Mouse (Mus musculus) T-helper 2 cell (primary cell): ENCODE measurements around the gene Ttc6.

Source experiments
- in situ Hi-C: fragments of 300-600 bp; cut with MboI, MseI; formaldehyde crosslinking; loops from one replicate; pipeline ENCODE4 v1.15.1; 2025; ENCODE audit warnings: high pct_unique_total_duplicates

The Ttc6 gene

DNA sequence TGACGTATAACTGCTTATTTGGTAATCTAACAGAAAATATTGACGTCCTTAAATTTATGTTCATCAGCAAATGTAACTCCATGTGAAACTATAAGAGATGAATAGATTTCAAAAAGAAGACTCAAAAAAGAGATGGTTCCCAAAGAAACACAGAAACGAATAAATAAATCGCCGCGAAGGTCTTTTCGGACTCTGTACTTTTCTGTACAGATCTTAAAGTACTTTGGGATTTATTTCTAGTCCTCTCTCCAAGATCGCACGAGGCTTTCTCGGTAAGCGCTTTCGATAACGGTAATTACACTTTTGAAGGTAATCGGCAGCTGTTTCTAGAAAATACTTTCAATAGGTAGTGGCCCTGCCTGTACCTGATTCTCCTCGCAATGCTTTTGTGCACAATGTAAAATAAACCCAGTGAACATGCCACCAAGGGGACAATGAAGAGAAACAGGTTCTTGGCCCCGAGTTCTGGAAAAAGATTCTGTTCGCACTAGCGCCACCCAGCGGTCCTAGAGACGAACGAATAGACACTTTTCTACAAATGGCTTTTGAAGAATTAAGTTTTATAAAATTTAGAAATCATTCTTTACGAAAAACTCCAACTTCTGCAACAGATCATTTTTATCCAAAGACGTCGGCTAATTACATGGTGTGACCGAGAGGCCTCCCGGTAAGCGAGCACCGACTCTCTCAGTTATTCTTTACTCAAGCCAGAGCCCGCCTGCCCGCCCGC, 19.1 kb upstream of the Ttc6 start:
- in situ Hi-C loops: loop anchor here (10.0 to 25.0 kb wide), 2 partner anchors 283 to 850 kb away; partner anchors contain the start of gene Pax9

DNA sequence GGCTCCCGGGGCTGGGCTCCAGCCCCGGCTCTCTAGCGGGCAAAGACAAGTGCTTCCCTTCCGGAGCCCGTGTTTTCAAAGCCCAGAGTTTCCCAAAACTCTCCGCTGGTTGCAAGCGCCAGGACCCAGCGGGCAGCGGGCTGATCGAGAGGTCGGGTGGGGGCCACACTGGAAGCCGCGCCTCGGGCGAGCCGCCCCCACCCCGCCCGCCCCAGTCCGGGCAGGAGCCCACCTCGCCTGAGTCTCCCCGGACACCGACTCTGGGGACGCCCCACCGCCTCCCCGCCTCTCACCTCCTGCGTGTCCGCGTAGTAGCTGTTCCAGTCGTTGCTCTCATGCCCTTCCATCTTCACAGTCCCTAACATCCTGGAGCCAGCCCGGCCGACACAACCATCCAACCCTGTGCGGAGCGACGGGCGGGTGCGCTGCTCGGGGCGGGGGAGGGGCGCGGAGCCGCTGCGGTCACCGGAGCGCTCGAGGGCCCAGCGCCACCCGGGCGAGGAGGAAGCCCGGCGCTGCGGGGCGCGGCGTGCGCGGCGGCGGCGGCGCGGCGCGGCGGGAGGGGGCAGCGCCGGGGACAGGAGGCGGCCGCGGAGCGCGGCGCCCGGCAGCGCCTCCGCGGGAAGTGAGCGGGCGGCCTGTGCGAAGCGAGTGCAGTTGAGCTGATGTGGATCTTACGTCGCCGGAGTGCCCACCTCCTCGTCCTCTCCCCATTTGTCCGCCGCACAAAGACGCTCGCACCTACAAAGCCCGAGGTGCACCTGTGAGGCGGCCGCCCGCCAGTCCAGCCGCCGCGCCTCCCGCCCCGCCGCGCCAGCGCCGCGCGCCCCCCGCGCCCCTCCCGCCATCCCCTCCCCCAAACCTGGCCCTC, 18.3 kb upstream of the Ttc6 start:
- in situ Hi-C loops: loop anchor here (10.0 to 25.0 kb wide), 2 partner anchors 283 to 851 kb away; partner anchors contain the start of gene Pax9

DNA sequence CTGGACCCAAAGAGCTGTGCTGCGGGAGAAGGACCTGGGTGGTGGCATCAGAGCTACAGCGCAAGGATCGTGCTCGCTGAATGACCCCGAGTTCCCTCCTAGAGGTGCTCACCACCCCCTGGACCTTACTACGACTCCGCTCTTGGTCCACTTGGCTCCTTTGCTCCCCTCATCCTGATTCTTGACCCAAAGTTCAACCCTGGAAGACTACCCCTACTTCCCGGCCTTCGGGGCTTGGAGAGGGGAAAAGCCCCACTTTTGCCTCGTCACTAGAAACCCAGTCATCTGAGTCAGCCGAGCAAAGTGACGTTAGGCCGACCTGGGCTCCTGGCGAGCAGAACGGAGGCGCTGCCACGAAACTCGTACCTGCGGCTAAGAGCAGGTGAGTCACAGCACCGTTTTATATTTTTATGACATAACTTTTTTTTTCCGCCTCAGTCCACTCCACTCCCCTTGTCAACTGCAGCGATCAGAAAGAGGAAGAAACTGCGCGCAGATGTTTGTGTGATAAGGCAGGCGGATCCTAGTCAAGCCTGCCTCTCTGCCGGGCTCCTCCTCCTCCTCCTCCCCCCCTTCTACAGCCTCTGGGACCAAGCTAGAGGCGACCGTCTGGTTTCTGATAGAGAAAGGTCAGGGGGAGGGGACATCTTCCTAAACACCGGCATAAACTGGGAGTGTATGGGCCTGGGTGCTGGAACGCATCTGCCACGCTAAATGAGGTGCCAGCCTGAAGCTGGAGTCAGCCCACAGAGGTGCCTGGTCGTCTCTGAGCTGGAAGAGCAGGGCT, 17.3 kb upstream of the Ttc6 start, which contains the start of gene Foxa1:
Gene Foxa1, minus strand, starts transcription at position 502 of the 787 bp plus-strand sequence.
- in situ Hi-C loops: loop anchor here (10.0 to 25.0 kb wide), 2 partner anchors 284 to 852 kb away; partner anchors contain the start of gene Pax9

DNA sequence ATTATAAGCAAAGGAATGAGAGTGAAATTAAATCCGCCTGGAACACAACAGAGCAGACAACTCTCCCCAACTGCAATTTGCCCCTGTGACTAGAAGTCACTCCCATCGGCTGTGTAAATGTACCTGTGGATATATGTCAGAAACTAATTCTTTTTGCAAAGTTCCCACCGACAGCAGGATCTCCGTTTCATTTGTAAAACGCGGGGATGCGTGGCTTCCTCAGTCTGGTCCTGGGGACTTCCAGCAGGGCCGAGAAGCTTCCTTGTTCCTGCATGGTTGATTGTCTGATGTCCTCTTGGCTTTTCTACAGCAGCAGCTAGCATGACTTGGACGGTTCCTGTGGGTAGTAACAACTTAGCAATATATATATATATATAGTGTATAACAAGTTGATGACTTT, 16.0 kb upstream of the Ttc6 start:
- in situ Hi-C loops: loop anchor here (10.0 to 25.0 kb wide), 2 partner anchors 286 to 853 kb away; partner anchors contain the start of gene Pax9

DNA sequence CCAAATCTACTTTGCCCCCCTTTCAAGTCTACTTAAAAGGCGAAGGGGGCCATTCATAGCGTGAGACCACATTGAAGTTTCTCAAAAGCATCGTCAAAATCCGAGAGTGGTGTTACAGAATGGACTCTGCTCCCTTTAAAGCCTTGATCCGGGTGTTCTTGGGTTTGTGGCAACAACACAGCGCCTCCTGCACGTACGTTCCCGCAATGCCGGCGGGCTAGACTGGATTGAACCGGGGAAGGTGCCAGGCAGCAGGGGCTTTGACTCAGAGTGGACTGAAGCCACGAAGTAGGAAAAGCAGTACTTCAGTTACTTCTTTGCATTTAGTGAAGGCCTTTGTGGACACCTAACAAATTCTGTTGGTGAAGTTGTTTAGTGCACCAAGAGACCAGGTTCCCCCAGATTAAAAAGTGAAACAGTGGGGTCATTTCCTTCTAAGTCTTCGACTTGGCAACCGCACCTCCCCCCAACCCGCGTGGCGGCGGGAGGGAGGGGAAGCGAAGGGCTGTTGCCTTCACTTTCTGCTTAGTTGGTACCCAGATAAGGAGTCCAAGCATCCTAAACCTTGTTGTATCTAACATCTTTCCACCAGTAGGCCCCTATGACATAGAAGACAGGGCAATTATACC, 15.4 kb upstream of the Ttc6 start:
- in situ Hi-C loops: loop anchor here (10.0 to 25.0 kb wide), 2 partner anchors 286 to 854 kb away; partner anchors contain the start of gene Pax9

DNA sequence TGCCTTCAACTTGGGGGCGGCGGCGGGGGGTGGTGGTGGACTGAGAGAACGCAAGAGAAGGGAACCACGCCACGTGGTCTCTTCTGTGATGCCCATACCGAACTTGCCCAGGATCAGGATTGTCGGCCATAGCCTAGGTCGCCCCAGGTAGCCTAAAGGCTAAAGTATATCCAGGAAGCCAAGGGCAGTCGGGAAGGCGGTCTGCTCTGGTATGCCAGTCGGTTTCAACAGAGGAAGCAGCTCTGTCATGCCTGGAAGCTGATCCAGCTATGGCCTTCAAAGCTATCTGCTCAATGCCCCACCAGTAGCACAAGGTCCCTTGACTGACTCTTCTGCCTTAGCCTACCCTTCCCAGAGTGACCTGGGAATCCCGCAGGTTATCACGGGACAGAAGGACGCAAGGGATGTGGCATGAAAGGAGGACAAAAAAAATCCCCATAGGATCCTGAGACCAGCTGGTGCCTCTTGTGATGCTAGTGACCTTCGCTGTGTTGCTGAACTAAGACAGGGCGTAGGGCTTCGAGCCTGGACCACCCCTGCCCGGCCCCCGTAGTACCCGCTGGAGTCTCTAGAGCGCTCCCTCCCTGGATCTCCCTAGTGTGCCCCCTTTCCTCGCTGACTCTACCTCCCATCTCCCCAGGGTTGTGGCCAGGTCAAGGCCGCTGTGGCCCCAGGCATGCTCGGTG, 14.8 kb upstream of the Ttc6 start:
- in situ Hi-C loops: loop anchor here (10.0 to 25.0 kb wide), 2 partner anchors 287 to 854 kb away; partner anchors contain the start of gene Pax9

DNA sequence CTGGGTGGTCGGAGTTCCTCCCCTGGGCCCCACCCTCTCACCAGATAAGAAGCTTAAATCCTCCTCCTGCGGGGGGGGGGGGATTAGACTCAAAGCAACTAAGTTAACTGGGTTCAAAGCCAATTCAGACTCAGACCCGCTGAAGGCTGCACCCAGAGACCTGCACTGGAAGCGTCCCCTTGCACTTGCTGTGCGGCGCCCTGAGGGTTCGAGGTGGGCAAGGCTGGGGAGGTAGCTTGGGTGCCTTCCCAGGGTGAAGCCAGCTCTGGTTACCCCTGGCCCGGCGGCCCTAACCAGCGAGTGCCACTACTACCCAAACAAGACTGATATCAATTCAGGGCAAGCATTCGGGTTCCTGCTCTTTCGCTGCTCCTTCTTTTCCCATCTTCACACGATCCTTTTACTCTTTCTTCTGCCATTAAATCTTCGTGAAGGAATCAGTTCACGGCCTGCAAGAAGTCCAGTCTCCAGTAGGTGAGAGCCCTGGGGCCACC, 14.2 kb upstream of the Ttc6 start:
- in situ Hi-C loops: loop anchor here (10.0 to 25.0 kb wide), 2 partner anchors 287 to 855 kb away; partner anchors contain the start of gene Pax9

DNA sequence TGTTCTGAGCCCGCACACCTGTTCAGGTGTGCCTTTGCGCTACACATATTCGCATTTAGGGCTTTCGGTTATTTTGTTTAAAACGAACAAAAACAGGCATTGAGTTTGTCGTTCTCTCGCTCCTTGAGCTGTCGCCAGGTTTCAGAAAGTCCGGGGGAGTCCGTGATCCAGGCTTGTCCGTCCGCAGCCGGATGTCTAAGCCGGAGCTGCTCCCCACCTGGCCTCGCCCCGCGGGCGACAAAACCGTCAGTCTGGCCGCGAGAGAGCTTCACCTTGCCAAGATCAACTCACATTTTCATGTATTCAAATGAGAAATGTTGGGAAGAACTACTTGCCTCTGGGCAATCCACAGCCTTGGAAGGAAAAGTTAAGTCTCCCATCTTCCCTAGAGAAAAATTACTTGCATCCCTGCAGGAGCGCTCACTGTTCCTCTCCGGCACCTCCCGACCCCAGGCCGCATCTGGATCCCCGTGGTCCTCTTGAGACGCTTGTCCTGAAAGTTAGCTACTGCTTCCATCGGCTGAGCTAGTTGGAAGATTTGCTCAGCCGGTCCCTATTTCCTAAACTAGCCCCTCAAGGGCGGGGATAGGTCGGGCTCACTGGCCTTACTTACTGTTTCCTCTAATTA, 13.6 kb upstream of the Ttc6 start:
- in situ Hi-C loops: no loop called here

DNA sequence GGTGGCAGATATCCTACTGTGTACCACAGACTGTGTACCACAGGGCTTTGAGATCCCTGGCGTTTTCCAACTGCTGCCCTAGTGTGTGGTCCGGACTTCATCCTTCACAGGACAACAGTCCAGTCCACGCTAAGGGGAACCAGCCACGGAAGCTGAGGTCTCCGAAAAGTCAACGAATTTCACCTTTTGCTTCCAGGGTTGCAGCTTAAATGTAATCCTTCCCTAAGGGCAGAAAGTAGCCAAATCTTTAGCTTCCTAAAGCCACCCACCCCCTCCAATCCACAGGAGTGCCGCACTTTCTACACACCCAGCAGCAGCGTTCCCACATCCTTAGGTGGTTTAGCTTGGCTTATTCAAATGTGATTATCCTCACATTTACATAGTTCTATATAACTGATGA, 13.0 kb upstream of the Ttc6 start:
- in situ Hi-C loops: no loop called here

DNA sequence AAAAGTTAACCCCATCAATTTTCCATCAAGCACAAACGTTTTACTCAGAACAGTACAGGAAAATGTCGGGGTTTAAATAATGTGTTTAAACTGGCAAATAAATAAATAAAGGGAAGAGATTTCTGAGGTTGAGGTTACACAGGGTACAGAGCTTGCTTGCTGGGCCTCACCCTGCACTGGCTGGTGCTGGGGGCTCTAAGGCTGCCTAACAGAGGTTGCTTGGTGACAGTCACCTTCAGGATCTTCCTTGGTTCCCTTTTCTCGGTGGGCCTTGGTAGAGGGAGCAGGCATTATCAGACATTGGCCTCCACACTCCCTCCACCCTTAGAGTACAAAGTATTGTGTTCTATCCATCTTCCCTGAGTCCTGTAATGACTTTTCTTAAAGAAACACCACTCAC, 11.6 kb upstream of the Ttc6 start:
- in situ Hi-C loops: no loop called here

DNA sequence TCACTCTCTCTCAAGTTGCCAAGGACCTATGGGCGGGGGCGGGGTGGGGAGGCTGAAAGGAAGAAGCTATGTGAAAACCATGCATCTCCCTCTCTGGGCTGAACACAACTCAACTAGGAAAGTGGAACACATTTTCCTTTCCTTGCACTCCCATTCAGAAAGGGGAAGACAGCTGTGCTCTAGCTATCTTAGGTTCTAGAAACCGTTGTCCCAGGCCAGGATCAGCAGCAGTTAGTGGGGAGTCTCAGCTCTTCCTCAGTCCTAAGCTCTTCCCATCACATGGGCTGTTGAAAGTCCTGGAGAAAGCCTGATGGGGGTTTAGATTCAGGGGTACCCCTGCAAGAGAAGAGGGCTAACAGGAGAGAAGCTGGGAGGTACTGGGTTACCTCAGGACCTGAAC, 9.8 kb upstream of the Ttc6 start:
- in situ Hi-C loops: no loop called here

DNA sequence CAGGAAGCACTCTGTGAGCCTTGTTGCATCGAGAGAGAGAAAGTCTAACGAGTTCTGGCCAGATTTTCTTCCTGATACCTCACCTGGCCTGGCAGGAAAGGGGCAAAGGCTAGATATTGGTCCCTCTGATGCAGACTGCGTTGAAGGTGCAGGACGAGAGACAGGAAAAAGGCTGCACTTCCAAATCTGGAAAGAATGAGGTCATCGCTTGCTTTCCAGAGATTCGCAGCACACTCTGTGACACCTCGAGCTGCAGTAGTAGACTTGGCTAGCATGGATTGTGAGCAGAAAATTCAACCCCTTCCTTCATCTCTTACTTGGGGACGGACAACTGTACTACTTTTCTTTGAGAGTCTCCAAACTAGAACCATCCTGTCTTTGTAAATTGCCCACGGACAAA, 7.9 kb downstream of the Ttc6 start:
- in situ Hi-C loops: no loop called here

DNA sequence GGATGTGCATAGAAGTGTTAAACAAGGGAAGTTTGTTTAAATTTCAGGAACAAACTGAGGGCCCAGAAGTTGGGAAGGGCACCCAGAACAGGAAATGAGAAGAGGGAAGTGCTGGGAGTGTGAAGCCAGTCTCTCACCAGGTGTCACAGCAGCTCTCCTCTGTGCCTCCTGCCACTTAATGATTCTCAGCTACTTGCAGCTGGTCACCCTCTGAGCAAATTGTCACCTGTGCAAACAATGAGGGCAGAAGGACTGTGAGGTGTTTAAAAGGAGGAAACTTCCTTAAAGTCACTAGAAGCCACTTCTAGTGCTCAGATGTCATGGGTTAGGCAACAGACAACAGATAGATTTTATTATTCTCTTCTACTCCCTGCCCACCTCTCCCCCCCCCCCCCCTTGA, 8.5 kb downstream of the Ttc6 start:
- in situ Hi-C loops: no loop called here

DNA sequence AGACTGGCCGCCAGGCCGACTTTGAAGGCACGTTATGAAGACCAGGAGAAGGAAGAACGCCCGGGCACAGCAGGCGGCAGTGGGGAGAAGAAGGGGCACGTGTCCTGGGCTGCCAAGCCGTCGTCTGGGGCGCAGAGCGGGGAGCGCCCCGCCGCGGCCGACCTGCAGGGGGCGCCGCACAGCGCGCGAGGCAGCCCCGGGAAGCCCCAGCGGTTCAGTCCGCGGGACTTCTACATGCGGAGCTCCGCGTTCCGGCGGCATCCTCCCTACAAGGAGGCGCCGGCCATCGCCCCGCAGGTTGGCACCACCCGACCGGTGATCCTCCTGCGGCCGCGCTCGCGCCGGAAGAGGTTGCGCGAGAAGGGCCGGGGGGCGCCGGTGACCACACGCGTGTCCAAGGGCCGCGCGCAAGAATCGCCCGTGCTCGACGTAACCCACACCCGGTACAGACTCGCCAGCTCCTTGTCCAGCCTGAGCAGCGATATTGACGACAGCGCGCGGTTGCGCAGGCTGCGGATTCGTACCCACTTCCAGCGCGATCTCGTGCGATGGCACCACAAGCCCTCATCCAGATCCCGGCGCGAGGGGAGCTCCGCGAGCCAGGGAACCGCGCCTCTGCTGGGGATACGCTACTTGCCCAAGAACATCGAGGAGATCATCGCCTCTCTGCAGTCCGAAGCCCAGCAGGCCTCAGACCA, 12.2 kb downstream of the Ttc6 start:
- in situ Hi-C loops: no loop called here

DNA sequence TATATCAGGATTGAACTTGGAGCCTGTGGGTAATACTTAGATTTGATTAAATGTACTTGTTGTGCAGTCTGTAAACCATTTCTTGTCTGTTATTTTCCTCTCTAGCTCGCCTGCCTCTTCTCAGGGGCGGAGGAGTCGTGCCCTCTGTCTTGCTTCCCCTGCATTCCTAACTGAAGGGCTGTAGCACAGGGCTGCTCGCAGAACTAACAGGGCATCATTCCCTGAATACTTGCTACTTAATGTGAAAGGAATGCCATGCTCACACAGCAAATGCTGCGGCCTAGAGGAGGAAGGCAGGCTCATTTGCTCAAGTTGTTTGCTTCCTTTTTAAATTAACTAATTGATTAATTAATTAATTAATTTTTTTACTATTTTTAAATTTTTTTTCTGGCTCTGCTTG, 43.7 kb downstream of the Ttc6 start:
- in situ Hi-C loops: no loop called here

DNA sequence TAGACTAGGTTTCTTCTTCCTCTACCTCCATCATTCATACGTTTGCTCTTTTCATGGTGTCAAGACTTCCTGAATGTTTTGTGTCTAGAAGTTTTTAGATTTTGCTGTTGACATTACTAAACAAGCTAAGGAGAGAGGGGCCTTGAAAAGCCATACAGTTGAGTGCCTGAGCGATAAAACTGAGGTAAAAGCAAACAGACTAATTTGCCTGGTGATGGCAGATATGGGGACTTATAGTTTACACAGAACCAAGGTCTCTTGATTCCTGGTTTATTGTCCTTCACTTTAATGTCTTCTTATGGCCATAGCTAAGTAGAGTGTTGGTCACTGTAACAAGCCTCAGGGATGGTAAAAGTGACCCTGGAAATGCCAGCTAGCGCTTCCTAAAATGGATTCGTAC, 51.2 kb downstream of the Ttc6 start:
- in situ Hi-C loops: no loop called here

DNA sequence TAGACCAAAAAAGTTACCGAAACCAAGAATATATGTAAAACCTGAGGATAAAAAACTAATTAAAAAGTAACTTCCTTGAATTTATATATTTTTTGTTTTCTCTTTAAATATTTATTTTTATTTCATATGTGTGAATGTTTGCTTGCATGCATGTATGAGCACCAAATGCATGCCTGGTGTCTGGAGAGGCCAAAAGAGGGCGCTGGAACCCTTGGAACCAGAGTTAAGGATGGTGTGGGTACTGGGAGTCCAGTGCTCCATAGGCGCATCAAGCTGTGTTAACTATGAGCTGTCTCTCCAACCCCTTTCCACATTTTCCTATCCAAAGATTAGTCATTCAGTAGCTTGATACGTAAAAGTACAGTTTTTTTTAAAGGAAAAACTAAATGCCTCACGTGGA, 58.1 kb downstream of the Ttc6 start:
- in situ Hi-C loops: no loop called here

DNA sequence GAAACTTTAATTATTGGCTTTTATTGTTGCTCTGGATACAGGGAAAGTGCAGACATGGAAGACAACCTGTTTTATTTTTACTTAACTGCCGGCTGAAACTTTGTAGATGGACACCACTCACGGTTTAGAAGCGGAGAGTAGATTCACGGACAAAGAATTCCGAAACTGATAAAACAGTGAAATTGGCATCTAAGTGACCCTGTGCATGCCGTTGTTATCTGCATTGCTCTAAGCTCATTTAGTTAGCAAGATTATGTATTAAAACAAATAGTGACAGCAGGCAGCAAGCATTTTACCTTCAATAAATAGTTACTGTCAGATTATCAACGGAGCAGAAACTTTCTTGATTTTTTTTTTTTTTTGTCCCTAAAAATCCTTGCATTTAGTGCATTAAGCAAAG, 59.4 kb downstream of the Ttc6 start:
- in situ Hi-C loops: no loop called here

DNA sequence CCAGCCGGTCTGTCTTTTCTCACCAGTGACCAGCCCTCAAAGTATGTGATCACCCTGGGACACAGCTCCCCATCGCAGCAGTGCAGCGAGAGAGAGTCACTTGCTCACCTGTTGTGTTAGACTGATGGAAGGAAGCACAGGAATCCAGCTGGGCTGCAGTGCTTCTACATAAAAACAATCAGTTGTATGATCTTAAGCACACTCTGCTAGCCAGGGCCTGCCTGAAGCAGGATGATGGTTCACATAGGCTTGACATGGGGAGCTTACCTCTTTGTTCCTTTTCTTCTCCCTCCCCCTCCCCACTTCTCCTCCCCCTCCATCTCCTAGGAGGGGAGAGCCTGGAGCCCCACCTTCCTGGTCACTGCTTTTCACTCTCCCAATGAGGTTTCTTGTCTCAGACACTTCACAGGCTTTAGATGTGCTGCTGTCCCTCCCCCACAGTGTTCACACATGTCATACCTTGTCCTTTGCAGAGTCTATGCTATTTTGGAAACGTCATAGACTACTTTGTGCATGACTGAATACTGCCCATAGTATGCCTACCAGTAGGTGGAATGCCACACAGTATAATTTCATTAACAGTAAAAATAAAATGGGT, 60.2 kb downstream of the Ttc6 start:
- in situ Hi-C loops: no loop called here
